Mouse (Mus musculus) layer of hippocampus, adult 18-20 months (tissue): ENCODE results near the gene Arhgap17. TPM values are rescaled to one million over a fixed set of nuclear protein-coding genes. Genes with fewer than 3 reads are reported as not detected.
A peak's percentile ranks its signal among the peaks of the same experiment; 100 is the strongest.

Source experiments
- DNase-seq, 2 experiments: peaks; one replicate each; pipeline ENCODE4 v3.0.0; 2022; ENCODE audit warnings: low spot score in 2 of 2
- long read RNA-seq: library from polyadenylated mRNA; stranded (forward); transcript quantifications from one replicate; pipeline ENCODE4 v2.0.0, GENCODE M21; 2021
- total RNA-seq, 2 experiments: library from RNA; stranded (reverse); gene quantifications; 2 replicates each; pipeline ENCODE4 v1.2.3; 2021

Gene Arhgap17
- total RNA-seq, result 10 to 100 TPM; 24.5 to 25.2 TPM
- long read RNA-seq, partial matches to known transcripts, result 6 of 16 reads
- long read RNA-seq, other reads (novel, unspliced or antisense), result 8 of 16 reads

- peak; percentile 94 to 96 for DNase-seq
These were observed at the start of gene Arhgap17, which contains the start of gene Lcmt1 for GRCm38 (mm10) chr7:123369759-123370481. TSS of gene Arhgap17 (minus strand) at chr7:123369915. TSS of gene Lcmt1 (plus strand) at chr7:123369784.

GRCm38 (mm10) chr7:123417661-123418060, 47.9 kb upstream of the Arhgap17 start:
- DNase-seq, result no peak

GRCm38 (mm10) chr7:123416803-123417202, 47.1 kb upstream of the Arhgap17 start:
- DNase-seq, result no peak

GRCm38 (mm10) chr7:123412143-123412542, 42.4 kb upstream of the Arhgap17 start:
- peak; percentile 40 to 77 for DNase-seq

- DNase-seq, result peak; percentile 58 to 82
These were observed 41.4 kb upstream of the Arhgap17 start for GRCm38 (mm10) chr7:123411109-123411508.

- no peak for DNase-seq
These were observed 40.8 kb upstream of the Arhgap17 start for GRCm38 (mm10) chr7:123410502-123410901.

GRCm38 (mm10) chr7:123406988-123407387, 37.3 kb upstream of the Arhgap17 start:
- no peak for DNase-seq

- no peak for DNase-seq
These were observed 35.9 kb upstream of the Arhgap17 start for GRCm38 (mm10) chr7:123405619-123406018.

GRCm38 (mm10) chr7:123404198-123404597, 34.5 kb upstream of the Arhgap17 start:
- peak; percentile 27 to 63 for DNase-seq

GRCm38 (mm10) chr7:123401121-123401520, 31.4 kb upstream of the Arhgap17 start:
- DNase-seq, result no peak

- no peak for DNase-seq
These were observed 29.6 kb upstream of the Arhgap17 start for GRCm38 (mm10) chr7:123399286-123399685.

- DNase-seq, result peak; percentile 44 to 73
These were observed 29.1 kb upstream of the Arhgap17 start for GRCm38 (mm10) chr7:123398828-123399227.

- no peak for DNase-seq
These were observed 28.2 kb upstream of the Arhgap17 start for GRCm38 (mm10) chr7:123397931-123398330.

GRCm38 (mm10) chr7:123397369-123397768, 27.7 kb upstream of the Arhgap17 start:
- DNase-seq, result no peak

- DNase-seq, result no peak
These were observed 27.2 kb upstream of the Arhgap17 start for GRCm38 (mm10) chr7:123396900-123397299.

GRCm38 (mm10) chr7:123394271-123394670, 24.6 kb upstream of the Arhgap17 start:
- no peak for DNase-seq

- no peak for DNase-seq
These were observed 20.1 kb upstream of the Arhgap17 start for GRCm38 (mm10) chr7:123389686-123390280.

- DNase-seq, result no peak
These were observed 16.1 kb upstream of the Arhgap17 start for GRCm38 (mm10) chr7:123385693-123386407.

GRCm38 (mm10) chr7:123377443-123378400, 8.0 kb upstream of the Arhgap17 start:
- peak; percentile 94 to 98 for DNase-seq

GRCm38 (mm10) chr7:123371501-123371900, 1.8 kb upstream of the Arhgap17 start:
- DNase-seq, result no peak

GRCm38 (mm10) chr7:123370700-123371099, 985 bp upstream of the Arhgap17 start:
- no peak for DNase-seq
